Mouse (Mus musculus): ENCODE measurements around the gene Senp8. TPM values are rescaled to one million over a fixed set of nuclear protein-coding genes. Genes with fewer than 3 reads are reported as not detected.

Gene Senp8
- polyA plus RNA-seq, 3 experiments from 2014 or later: 3.5 to 7.0 (median 4.7) TPM

GRCm38 (mm10) chr9:59716275-59716898 lies 34.1 kb downstream of the Senp8 start:
- no peak for ATAC-seq

GRCm38 (mm10) chr9:59709225-59709624 lies 41.3 kb downstream of the Senp8 start:
- no peak for ATAC-seq

GRCm38 (mm10) chr9:59706850-59707825 lies 43.4 kb downstream of the Senp8 start:
- no peak for ATAC-seq

GRCm38 (mm10) chr9:59703099-59703498 lies 47.4 kb downstream of the Senp8 start:
- ATAC-seq: no peak

GRCm38 (mm10) chr9:59701094-59701493 lies 49.4 kb downstream of the Senp8 start:
- no peak for ATAC-seq

GRCm38 (mm10) chr9:59696381-59696780 lies 54.1 kb downstream of the Senp8 start:
- ATAC-seq: no peak

- ATAC-seq: no peak
These were observed 55.1 kb downstream of the Senp8 start for GRCm38 (mm10) chr9:59695451-59695813.

- no peak for ATAC-seq
These were observed 55.7 kb downstream of the Senp8 start for GRCm38 (mm10) chr9:59694571-59695450.

- ATAC-seq: no peak
These were observed 58.4 kb downstream of the Senp8 start for GRCm38 (mm10) chr9:59692145-59692544.

- no peak for ATAC-seq
These were observed 58.8 kb downstream of the Senp8 start for GRCm38 (mm10) chr9:59691635-59692094.

- no peak for ATAC-seq
These were observed 63.0 kb downstream of the Senp8 start for GRCm38 (mm10) chr9:59687416-59688046.

Other genes starting within 250 kb of the Senp8 start
- gene Hexa, start 211.2 kb downstream of the Senp8 start, polyA plus RNA-seq (2017; shearing (Covaris generic)): 10 to 100 TPM; 15.6 to 38.7 (median 37.6) TPM
- not detected for gene Tmem202, start 210.9 kb downstream of the Senp8 start, polyA plus RNA-seq (2017; shearing (Covaris generic))
- gene Celf6, start 172.8 kb downstream of the Senp8 start, polyA plus RNA-seq (2017; shearing (Covaris generic)): not detected
- 10 to 100 TPM; 17.2 to 62.5 (median 46.8) TPM for gene Parp6, start 133.4 kb downstream of the Senp8 start, polyA plus RNA-seq (2017; shearing (Covaris generic))
- gene Pkm, start 94.3 kb downstream of the Senp8 start, polyA plus RNA-seq (2017; shearing (Covaris generic)): 1,000 to 10,000 TPM in 1 of 3 experiments, 100 to 1,000 TPM in 2; 745 to 1,024 (median 798) TPM
- not detected for gene Gramd2, start 70.6 kb downstream of the Senp8 start, polyA plus RNA-seq (2017; shearing (Covaris generic))
- gene Myo9a, start 186 bp upstream of the Senp8 start, polyA plus RNA-seq (2017; shearing (Covaris generic)): 10 to 100 TPM; 19.0 to 60.9 (median 50.9) TPM
- not detected for gene Nr2e3, start 209.9 kb upstream of the Senp8 start, polyA plus RNA-seq (2017; shearing (Covaris generic))